Mouse (Mus musculus): Measurements from ENCODE around the gene Spdef.

Gene Spdef

GRCm38 (mm10) chr17:27678924-27679813, 49.6 kb downstream of the Spdef start:
- DNase-seq (ENCODE audit: low read depth, low spot score), result no peak

DNA sequence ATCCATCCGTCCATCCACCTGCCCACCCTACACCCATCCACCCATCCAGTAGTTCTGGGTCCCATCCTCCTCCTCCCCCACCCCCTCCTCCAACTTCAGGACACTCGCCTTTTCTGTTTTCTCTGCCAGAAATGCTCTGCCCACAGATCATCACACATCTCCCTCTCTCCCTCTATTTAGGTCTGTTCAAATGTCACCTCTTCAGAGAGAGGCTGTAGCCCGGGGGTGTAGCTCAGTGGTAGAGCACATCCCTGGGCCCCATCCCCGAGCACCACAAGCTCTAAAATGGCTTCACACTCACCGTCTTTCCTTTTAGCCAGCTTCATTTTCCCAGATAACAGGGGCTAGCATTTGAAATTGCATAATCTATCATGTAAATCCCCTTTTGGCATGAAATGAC, 51.0 kb downstream of the Spdef start:
- DNase-seq (ENCODE audit: low read depth, low spot score), result no peak

- no peak for DNase-seq (ENCODE audit: low read depth, low spot score)
Observed at GRCm38 (mm10) chr17:27676270-27676669, 52.5 kb downstream of the Spdef start.

- no peak for DNase-seq (ENCODE audit: low read depth, low spot score)
Observed at GRCm38 (mm10) chr17:27675453-27675852, 53.3 kb downstream of the Spdef start.

DNA sequence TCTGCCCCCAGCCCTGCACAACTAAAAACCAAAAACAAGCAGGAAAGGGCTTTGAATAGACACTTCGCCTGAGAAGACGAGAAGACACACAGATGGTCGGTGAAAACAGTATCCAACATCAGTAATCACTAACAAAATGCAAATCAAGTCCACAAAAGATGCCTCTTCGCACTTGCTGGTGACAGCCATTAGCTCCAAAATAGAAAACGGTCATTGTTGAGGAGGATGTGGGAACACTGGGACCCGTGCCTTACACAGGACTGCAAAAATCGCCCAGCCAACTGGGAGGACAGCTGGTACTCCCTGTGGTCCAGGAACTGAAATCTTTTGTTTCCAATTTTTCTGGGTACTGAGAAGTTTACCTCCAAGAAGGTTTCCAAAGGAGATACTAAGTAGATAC, 54.8 kb downstream of the Spdef start:
- DNase-seq (ENCODE audit: low read depth, low spot score), result no peak

DNA sequence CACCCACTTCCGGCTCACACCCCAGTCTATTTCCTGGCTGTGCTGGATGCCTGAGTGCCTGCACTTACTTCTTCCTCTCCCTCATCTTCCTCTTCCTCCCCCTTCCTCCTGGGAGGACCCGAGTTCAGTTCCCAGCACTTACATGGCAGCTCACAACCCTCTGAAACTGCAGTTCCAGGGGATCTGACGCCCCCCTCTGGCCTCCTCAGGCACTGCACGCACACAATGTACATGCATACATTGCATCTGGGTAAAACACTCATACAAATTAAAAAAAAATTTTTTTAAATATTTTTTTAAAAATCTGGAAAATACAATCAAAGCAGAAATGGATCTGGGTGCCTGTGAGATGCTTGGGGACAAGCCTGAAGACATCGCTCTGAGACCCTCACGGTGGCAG, 57.0 kb downstream of the Spdef start:
- no peak for DNase-seq (ENCODE audit: low read depth, low spot score)
